Mouse (Mus musculus): ENCODE measurements around the gene St6galnac4.

Gene St6galnac4

GRCm38 (mm10) chr2:32570698-32571494 lies 16.0 kb upstream of the St6galnac4 start, which contains the start of gene Dpm2:
Gene Dpm2, plus strand, starts transcription at chr2:32570858.
- in situ Hi-C loops (cut with MboI, MseI) = no loop called here

- in situ Hi-C loops (cut with MboI, MseI) = no loop called here
These were observed 14.7 kb upstream of the St6galnac4 start for GRCm38 (mm10) chr2:32572196-32572595.

GRCm38 (mm10) chr2:32574497-32574896 lies 12.4 kb upstream of the St6galnac4 start, which contains the start of gene Pip5kl1:
Gene Pip5kl1, plus strand, starts transcription at chr2:32574797.
- in situ Hi-C loops (cut with MboI, MseI) = no loop called here

GRCm38 (mm10) chr2:32574901-32575585 lies 11.9 kb upstream of the St6galnac4 start:
- in situ Hi-C loops (cut with MboI, MseI) = no loop called here

GRCm38 (mm10) chr2:32575586-32576160 lies 11.2 kb upstream of the St6galnac4 start, which contains the start of gene 9430097D07Rik:
Gene 9430097D07Rik, minus strand, starts transcription at chr2:32575684.
- in situ Hi-C loops (cut with MboI, MseI) = no loop called here

GRCm38 (mm10) chr2:32576532-32576931 lies 10.4 kb upstream of the St6galnac4 start:
- in situ Hi-C loops (cut with MboI, MseI) = no loop called here

- in situ Hi-C loops (cut with MboI, MseI) = no loop called here
These were observed 8.5 kb upstream of the St6galnac4 start for GRCm38 (mm10) chr2:32578146-32579046.

- in situ Hi-C loops (cut with MboI, MseI) = no loop called here
These were observed 5.3 kb upstream of the St6galnac4 start for GRCm38 (mm10) chr2:32581450-32582095.

GRCm38 (mm10) chr2:32582830-32583799 lies 3.8 kb upstream of the St6galnac4 start:
- in situ Hi-C loops (cut with MboI, MseI) = no loop called here

GRCm38 (mm10) chr2:32585149-32585714 lies 1.7 kb upstream of the St6galnac4 start:
- in situ Hi-C loops (cut with MboI, MseI) = no loop called here

- in situ Hi-C loops (cut with MboI, MseI) = no loop called here
These were observed 931 bp downstream of the St6galnac4 start for GRCm38 (mm10) chr2:32587731-32588321.

GRCm38 (mm10) chr2:32589213-32589795 lies 2.4 kb downstream of the St6galnac4 start:
- in situ Hi-C loops (cut with MboI, MseI) = no loop called here

- in situ Hi-C loops (cut with MboI, MseI) = no loop called here
These were observed 3.3 kb downstream of the St6galnac4 start for GRCm38 (mm10) chr2:32590224-32590623.

GRCm38 (mm10) chr2:32591249-32591648 lies 4.4 kb downstream of the St6galnac4 start:
- in situ Hi-C loops (cut with MboI, MseI) = no loop called here

- in situ Hi-C loops (cut with MboI, MseI) = no loop called here
These were observed 9.8 kb downstream of the St6galnac4 start for GRCm38 (mm10) chr2:32596725-32597124.

GRCm38 (mm10) chr2:32597248-32597647 lies 10.4 kb downstream of the St6galnac4 start:
- in situ Hi-C loops (cut with MboI, MseI) = no loop called here

GRCm38 (mm10) chr2:32597699-32598098 lies 10.8 kb downstream of the St6galnac4 start:
- in situ Hi-C loops (cut with MboI, MseI) = no loop called here

- in situ Hi-C loops (cut with MboI, MseI) = no loop called here
These were observed 11.6 kb downstream of the St6galnac4 start for GRCm38 (mm10) chr2:32598506-32598905.
